Mouse (Mus musculus) stomach, embryonic 16.5 days (tissue): ENCODE data around the gene 4930524N10Rik. TPM values are rescaled to one million over a fixed set of nuclear protein-coding genes. Genes with fewer than 3 reads are reported as not detected.

ENCODE experiments used
- ATAC-seq: fragments of 200-750 bp; cut with Nextera tagmentation; 2 replicates; pipeline ENCODE4 v1.8.0; 2017; ENCODE audit warnings: moderate number of reproducible peaks, moderate TSS enrichment; ENCODE audit not compliant: insufficient read depth, low FRiP score
- H3K27ac ChIP-seq: fragments of 300-500 bp; sonication (generic); 2 replicates; pipeline ENCODE4 v1.5.1; 2014; ENCODE audit warnings: low read length
- H3K27me3 ChIP-seq: fragments of 300-500 bp; sonication (generic); 2 replicates; pipeline ENCODE4 v1.6.1; 2014; ENCODE audit warnings: low read length, control low read depth, mixed read lengths; ENCODE audit not compliant: control insufficient read depth, insufficient read depth
- H3K36me3 ChIP-seq: fragments of 300-500 bp; sonication (generic); 2 replicates; pipeline ENCODE4 v1.6.1; 2014; ENCODE audit warnings: low read length; ENCODE audit not compliant: control insufficient read depth, insufficient read depth
- H3K4me1 ChIP-seq: fragments of 300-500 bp; sonication (generic); 2 replicates; pipeline ENCODE4 v1.6.1; 2014; ENCODE audit warnings: low read length, control low read depth, mixed read lengths; ENCODE audit not compliant: control insufficient read depth, insufficient read depth
- H3K4me2 ChIP-seq: fragments of 300-500 bp; sonication (generic); 2 replicates; pipeline ENCODE4 v1.6.1; 2014; ENCODE audit warnings: low read depth, low read length, mixed read lengths
- H3K4me3 ChIP-seq: fragments of 300-500 bp; sonication (generic); replicated peaks from 2 replicates; pipeline ENCODE4 v1.5.1; 2014; ENCODE audit warnings: mild to moderate bottlenecking, low read length
- H3K9ac ChIP-seq: fragments of 300-500 bp; sonication (generic); 2 replicates; pipeline ENCODE4 v1.6.1; 2014; ENCODE audit warnings: low read length
- H3K9me3 ChIP-seq: fragments of 300-500 bp; sonication (generic); replicated peaks from 2 replicates; pipeline ENCODE4 v1.6.1; 2016; ENCODE audit warnings: low read length, control low read depth; ENCODE audit not compliant: control insufficient read depth
- WGBS: fragments of 180-500 bp; shearing (Covaris S2); extraction: QIAGEN DNeasy Blood & Tissue Kit; methylation state at CpG from one replicate; pipeline ENCODE4 v1.1.7; 2014; 5-methylcytosine and 5-hydroxymethylcytosine counted together
- polyA plus RNA-seq: library from polyadenylated mRNA; unstranded; fragments of >200 nt; fragmentation: Nextera tagmentation; extraction: Ambion mirVana; gene quantifications from 2 replicates; pipeline ENCODE4 v1.2.1, GENCODE M21; 2015

4930524N10Rik gene
- polyA plus RNA-seq, result not detected in 2 replicates

DNA sequence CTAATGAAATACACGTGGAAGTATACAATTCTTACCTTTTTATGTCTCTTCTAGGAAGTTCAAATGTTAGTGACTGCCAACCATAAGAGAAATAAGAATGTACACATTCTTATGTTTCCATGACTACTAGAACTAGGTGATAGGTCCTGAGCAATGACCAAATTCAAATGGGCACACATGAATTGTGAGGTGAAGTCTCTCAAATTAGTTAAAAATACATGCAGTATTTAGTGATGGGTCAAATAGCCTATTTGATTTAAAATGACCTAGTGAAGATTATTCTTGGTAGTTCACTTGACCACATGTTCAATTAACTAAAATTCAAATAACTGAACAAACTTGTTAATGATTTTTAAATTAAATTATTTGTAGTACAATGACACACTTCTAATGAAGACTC, at the start of gene 4930524N10Rik:
TSS of gene 4930524N10Rik (minus strand) at position 101 of the 400 bp plus-strand sequence.
- Histone ChIP-seq H3K27me3 (no peaks in the 10 kb centered on the region), H3K36me3 (no peaks in the 10 kb centered on the region), H3K9ac (no peak within 1 kb of the TSS), H3K9me3 (no peaks in the 10 kb centered on the region; the same call in 1 of the 2 replicates), H3K4me2 (no peak within 1 kb of the TSS), H3K27ac (no peak within 1 kb of the TSS), H3K4me1 (no peaks in the 10 kb centered on the region), H3K4me3 (no peak within 1 kb of the TSS)
- WGBS, result 17% methylated on average over 1 of the region's 1 CpGs
- no peak for ATAC-seq

DNA sequence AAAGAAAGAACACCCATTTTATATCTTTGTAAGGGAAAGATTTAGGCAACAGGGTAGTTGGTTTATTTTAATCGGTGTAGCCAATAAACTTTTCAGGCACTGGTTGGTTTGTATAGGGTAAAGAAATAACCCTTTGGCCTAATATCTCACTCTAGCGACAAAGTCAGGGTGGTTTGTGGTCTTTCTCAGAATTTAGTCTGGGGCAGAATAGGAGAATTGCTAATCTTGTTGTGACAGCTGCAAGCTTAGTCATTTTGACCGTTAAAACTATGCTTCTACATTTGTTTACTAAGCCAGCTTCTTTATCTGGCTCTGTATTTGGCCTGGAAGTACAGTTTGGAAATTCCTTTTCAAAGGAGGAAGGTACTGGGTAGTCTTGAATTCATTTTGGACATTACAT, 6.8 kb upstream of the 4930524N10Rik start:
- no peaks in the 10 kb centered on the region for H3K27me3 ChIP-seq
- no peaks in the 10 kb centered on the region for H3K4me1 ChIP-seq
- no peaks in the 10 kb centered on the region for H3K9me3 ChIP-seq
- no peak for ATAC-seq
- H3K27ac ChIP-seq, result no peak overlapping the region
- no peaks in the 10 kb centered on the region for H3K36me3 ChIP-seq
- H3K4me3 ChIP-seq, result no peak overlapping the region
- WGBS, result 72% methylated on average over 3 of the region's 3 CpGs
- no peak overlapping the region for H3K4me2 ChIP-seq
- no peak overlapping the region for H3K9ac ChIP-seq

- Histone ChIP-seq H3K4me2 (no peak overlapping the region), H3K4me3 (no peak overlapping the region), H3K4me1 (no peaks in the 10 kb centered on the region), H3K27me3 (no peaks in the 10 kb centered on the region), H3K9me3 (no peaks in the 10 kb centered on the region), H3K27ac (no peak overlapping the region), H3K36me3 (no peaks in the 10 kb centered on the region), H3K9ac (no peak overlapping the region)
- ATAC-seq, result no peak
- WGBS, result 79% methylated on average over 7 of the region's 7 CpGs
Observed at GRCm38 (mm10) chrX:154349302-154350041, 6.3 kb upstream of the 4930524N10Rik start.

- H3K9ac ChIP-seq, result no peak overlapping the region
- no peak overlapping the region for H3K4me2 ChIP-seq
- 80% methylated on average over 3 of the region's 3 CpGs for WGBS
- H3K27ac ChIP-seq, result no peak overlapping the region
- no peak for ATAC-seq
- H3K36me3 ChIP-seq, result no peaks in the 10 kb centered on the region
- no peak overlapping the region for H3K4me3 ChIP-seq
- no peaks in the 10 kb centered on the region; the same call in 1 of the 2 replicates for H3K9me3 ChIP-seq
- no peaks in the 10 kb centered on the region for H3K27me3 ChIP-seq
- no peaks in the 10 kb centered on the region for H3K4me1 ChIP-seq
Observed at GRCm38 (mm10) chrX:154347933-154348332, 4.7 kb upstream of the 4930524N10Rik start.

Other genes starting within 250 kb of the 4930524N10Rik start
- gene Gm15140, start 222.7 kb downstream of the 4930524N10Rik start, polyA plus RNA-seq, result not detected in 2 replicates
- gene Samt4, start 138.6 kb upstream of the 4930524N10Rik start, polyA plus RNA-seq, result not detected in 2 replicates
- gene Samt2, start 236.0 kb upstream of the 4930524N10Rik start, polyA plus RNA-seq, result not detected in 2 replicates